Mouse (Mus musculus): ENCODE measurements around the gene Cd276.

Gene Cd276

DNA sequence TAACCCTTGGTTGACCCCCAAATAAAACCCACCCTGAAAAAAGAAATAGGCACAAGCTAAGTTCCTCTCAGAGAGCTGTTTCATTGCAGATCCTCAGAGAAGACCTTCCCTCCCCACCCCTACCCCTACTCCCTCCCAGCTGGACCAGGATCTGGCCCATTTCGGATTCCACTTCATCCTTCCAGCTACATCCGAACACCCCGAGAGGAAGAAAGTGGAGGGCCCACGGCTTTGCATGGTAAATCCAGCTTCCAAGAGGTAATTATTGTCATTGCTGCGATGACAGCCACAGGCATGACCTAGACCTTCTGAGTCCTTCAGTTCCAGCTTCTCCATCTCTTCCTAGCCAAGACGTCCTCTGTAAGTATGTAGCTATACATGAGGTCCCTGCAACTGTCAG is 4.3 kb downstream of the Cd276 start:
- no peak for DNase-seq (ENCODE audit: low spot score)

DNA sequence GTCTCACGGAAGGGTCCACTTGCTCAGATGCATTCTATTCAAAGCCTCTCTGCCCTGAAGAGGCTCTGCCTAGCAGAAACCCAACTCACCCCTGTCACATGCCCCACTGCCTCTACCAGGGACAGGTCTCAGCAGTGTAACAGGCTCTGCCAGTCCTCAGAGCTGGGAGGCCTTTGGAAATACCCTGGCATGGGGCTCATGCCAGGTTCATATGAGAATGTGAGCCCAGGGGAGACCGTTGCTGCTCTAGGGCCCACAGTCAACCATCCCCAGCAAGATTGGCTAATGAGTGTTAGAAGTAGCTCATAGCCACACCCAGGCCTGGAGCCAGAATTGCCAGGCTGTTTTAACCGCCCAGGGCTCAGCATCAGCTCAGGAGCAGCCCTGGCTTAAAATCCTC is 5.5 kb downstream of the Cd276 start:
- no peak for DNase-seq (ENCODE audit: low spot score)

- no peak for DNase-seq (ENCODE audit: low spot score)
Measured at GRCm38 (mm10) chr9:58548897-58549296, 6.3 kb downstream of the Cd276 start.

GRCm38 (mm10) chr9:58546630-58547360 is 8.4 kb downstream of the Cd276 start:
- DNase-seq (ENCODE audit: low spot score), result no peak

DNA sequence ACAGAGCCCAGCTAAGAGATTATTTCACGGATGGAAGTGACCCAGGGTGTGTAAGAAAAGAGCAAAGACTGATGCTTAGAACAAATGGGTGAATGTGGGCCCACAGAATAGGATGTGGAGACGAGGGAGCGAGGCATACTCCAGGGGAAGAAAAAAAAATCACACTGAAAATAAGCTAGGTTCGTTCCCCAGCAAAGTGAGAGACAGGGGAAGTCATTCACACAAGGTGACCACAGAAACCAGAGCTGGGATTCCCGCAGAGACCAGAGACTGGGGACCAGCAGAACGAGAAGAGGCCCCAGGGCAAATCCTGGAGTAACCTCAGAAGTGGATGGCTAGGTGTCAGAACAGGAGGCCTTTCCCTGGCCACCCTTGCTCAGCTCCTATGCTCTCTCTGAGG is 9.8 kb downstream of the Cd276 start:
- DNase-seq (ENCODE audit: low spot score), result no peak

- DNase-seq (ENCODE audit: low spot score), result no peak
Measured at GRCm38 (mm10) chr9:58544879-58545324, 10.3 kb downstream of the Cd276 start.

- peak; percentile 52 for DNase-seq (ENCODE audit: low spot score)
Measured at GRCm38 (mm10) chr9:58541895-58542338, 13.3 kb downstream of the Cd276 start.

- peak; percentile 44 for DNase-seq (ENCODE audit: low spot score)
Measured at GRCm38 (mm10) chr9:58539886-58540285, 15.4 kb downstream of the Cd276 start.

GRCm38 (mm10) chr9:58537774-58538173 is 17.5 kb downstream of the Cd276 start:
- DNase-seq (ENCODE audit: low spot score), result no peak

DNA sequence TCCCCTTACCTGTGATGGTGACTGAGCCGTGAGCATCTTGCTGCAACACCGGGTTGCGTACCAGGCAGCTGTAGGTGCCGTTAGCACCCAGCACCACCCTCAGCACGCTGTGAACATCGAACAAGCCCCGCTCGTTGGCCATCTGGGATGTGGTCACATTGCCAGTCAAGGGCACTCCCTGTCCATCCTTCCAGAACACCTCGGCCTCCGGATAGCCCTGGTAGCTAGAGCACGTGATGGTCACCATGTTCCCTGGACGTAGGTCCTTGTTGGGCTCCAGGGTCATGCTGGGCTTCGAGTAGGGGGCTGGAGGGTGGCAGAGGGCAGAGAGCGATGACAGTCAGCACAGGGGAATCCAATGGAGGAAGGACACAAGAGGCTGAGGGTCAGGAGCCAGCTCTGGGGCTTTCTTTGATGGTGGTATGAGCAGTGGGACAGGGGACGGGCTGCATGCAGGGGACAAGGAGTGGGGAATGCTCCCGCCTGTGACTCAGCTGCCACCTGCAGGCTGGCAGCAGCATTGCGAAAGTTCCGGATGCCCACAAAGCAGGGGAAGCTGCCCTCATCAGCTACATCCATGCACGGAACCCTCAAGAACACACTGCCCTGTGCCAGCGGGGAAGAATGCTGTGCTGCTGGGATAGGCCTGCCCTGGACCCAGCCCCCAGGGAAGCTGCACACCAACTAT is 19.6 kb downstream of the Cd276 start:
- DNase-seq (ENCODE audit: low spot score), result no peak

DNA sequence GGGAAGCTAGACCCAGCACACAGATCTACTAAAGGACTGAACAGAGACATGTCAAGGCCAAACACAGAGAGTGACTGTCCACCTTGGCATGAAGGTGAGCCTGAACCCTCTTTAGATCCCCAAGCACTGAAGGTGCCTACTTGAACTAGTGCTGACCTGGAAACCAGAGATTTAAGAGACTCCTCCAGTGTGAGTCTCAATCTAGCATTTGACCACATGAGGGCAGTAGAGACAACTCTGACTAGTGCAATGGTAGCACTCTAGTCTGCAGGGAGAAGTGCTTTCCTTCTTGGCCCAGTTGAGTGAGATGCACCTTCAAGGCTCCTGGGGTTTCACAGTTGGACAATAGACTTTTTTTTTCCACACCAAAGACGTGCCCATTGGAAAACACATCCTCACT is 20.5 kb downstream of the Cd276 start:
- peak; percentile 54 for DNase-seq (ENCODE audit: low spot score)

- no peak for DNase-seq (ENCODE audit: low spot score)
Measured at GRCm38 (mm10) chr9:58533322-58533721, 21.9 kb downstream of the Cd276 start.

GRCm38 (mm10) chr9:58532236-58532635 is 23.0 kb downstream of the Cd276 start:
- DNase-seq (ENCODE audit: low spot score), result no peak

- no peak for DNase-seq (ENCODE audit: low spot score)
Measured at GRCm38 (mm10) chr9:58530407-58530806, 24.8 kb downstream of the Cd276 start.

- no peak for DNase-seq (ENCODE audit: low spot score)
Measured at GRCm38 (mm10) chr9:58527841-58528240, 27.4 kb downstream of the Cd276 start.

DNA sequence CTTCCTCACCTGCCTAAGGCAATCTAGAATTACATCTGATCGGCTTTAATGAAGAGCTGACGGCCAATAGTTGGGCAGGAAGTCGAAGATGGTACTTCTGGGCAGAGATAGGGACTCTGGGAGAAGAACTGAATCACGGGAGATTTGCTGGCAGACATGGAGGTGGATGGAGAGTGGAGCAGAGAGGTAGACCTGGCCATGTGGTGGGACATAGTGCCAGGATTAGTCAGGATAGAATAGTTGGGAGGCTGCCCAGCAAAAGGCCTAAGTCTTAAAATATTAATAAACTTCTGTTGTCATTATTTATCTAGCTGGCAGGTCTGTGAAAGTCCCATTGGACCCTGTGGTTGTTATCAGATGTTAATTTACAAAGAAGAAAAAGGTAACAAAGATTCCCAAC is 30.1 kb downstream of the Cd276 start:
- DNase-seq (ENCODE audit: low spot score), result no peak

DNA sequence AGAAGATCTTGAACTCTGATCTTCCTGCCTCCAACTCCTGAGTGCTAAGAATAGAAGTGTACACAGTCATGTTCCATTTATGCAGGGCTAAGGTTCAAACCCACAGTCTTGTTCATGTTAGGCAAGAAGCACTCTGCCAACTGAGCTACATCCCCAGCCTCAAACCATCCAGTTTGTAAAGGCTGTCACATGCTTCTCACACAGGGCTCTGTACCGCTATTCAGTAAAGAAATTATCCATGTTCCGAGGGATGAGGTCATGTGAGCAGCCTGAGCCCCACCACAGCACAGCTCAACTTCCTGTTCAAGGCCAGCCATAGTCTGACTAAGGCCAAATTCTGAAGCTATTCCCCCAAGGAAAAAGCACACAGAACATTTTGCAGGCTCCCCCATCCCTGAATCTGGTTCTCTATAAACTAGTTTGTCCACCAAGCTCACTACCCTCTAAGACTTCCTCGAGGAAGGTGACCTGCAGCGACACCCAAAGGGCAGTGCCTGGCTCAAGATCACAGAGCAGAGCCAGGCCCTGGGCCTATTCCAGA is 33.3 kb downstream of the Cd276 start:
- DNase-seq (ENCODE audit: low spot score), result no peak

DNA sequence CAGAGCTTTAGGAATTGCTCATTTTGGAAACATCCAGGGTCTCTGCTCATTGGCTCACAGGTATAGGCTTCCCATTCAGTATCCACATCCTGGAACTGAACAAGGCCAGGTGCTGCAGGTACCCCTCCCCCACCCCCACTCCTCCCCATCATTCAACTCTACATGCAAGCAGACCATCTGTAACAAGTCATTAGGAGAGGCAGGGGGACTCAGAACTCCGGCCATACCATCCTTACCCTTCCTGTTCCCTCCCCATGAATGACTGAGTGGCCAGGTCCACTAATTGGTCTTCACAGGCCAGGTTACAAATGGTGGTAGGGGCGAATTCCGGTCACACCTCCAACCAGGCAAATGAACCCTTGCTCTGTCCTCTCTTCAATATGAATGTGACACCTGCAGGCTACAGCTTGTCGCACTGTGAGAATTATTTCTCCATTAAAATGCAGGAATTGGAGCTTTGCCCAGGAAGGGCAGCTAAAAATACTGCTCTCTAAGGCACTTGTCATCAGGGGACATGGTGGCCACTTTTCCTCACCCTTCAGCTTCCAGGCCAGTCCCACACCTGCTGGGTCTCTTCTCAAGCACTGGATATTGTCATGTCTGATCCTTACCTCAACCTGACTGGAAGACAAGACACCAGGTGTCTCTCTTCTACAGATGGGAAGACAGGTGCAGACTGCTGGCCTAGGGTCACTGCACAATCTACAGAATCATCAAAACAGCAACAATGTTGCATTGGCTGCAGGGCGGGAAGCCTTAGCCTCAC is 34.2 kb downstream of the Cd276 start:
- DNase-seq (ENCODE audit: low spot score), result no peak

DNA sequence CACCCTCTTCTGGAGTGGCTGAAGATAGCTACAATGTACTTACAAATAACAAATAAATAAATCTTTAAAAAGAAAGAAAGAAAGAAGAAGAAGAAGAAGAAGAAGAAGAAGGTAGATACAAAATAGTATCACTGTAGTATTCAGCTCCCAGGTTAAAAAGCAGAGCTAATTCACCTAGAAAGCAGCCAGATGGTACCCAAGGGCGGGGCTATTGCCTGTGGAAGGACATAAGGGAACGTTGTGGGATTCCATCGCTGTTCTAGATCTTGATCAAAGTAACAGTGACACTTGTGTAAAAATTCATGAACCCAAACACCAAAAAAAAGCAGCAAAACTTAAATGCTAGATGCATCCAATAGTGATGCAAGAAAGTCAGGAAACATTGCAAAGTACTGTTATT is 35.3 kb downstream of the Cd276 start:
- no peak for DNase-seq (ENCODE audit: low spot score)

GRCm38 (mm10) chr9:58517866-58518750 is 37.1 kb downstream of the Cd276 start:
- DNase-seq (ENCODE audit: low spot score), result no peak

- no peak for DNase-seq (ENCODE audit: low spot score)
Measured at GRCm38 (mm10) chr9:58516480-58516879, 38.8 kb downstream of the Cd276 start.

GRCm38 (mm10) chr9:58513749-58514148 is 41.5 kb downstream of the Cd276 start:
- DNase-seq (ENCODE audit: low spot score), result no peak

Measured in ovary, postnatal 14 days (tissue).